Mouse (Mus musculus) forebrain, postnatal 0 days (tissue): ENCODE results near the gene Tnfaip2. TPM values are rescaled to one million over a fixed set of nuclear protein-coding genes. Genes with fewer than 3 reads are reported as not detected.

ENCODE experiments used
- ATAC-seq: fragments of 200-750 bp; cut with Nextera tagmentation; 2 replicates; pipeline ENCODE4 v1.8.0; 2017; ENCODE audit warnings: mild to moderate bottlenecking, moderate library complexity
- DNase-seq: peaks from one replicate; pipeline ENCODE4 v3.0.0-alpha.2; 2015
- H3K27ac ChIP-seq: fragments of 300-500 bp; sonication (generic); 2 replicates; pipeline ENCODE4 v1.5.1; 2014; ENCODE audit warnings: low read depth, mild to moderate bottlenecking, antibody characterized with exemption, low read length, moderate library complexity, mixed read lengths
- H3K27me3 ChIP-seq: fragments of 300-500 bp; sonication (generic); 2 replicates; pipeline ENCODE4 v1.6.1; 2014; ENCODE audit warnings: mild to moderate bottlenecking, low read length, mixed read lengths; ENCODE audit not compliant: insufficient read depth
- H3K36me3 ChIP-seq: fragments of 300-500 bp; sonication (generic); 2 replicates; pipeline ENCODE4 v1.6.1; 2014; ENCODE audit warnings: mild to moderate bottlenecking, moderate library complexity; ENCODE audit not compliant: insufficient read depth
- H3K4me1 ChIP-seq: fragments of 300-500 bp; sonication (generic); 2 replicates; pipeline ENCODE4 v1.6.1; 2014; ENCODE audit warnings: antibody characterized with exemption; ENCODE audit not compliant: insufficient read depth
- H3K4me2 ChIP-seq: fragments of 300-500 bp; sonication (generic); 2 replicates; pipeline ENCODE4 v1.6.1; 2014; ENCODE audit warnings: low read depth, mild to moderate bottlenecking, moderate library complexity
- H3K4me3 ChIP-seq: fragments of 300-500 bp; sonication (generic); 2 replicates; pipeline ENCODE4 v1.5.1; 2014; ENCODE audit warnings: low read depth, low read length, mixed read lengths
- H3K9ac ChIP-seq: fragments of 300-500 bp; sonication (generic); 2 replicates; pipeline ENCODE4 v1.6.1; 2014; ENCODE audit warnings: mild to moderate bottlenecking
- H3K9me3 ChIP-seq: fragments of 300-500 bp; sonication (generic); 2 replicates; pipeline ENCODE4 v1.6.1; 2016; ENCODE audit warnings: low read length
- CTCF ChIP-seq: sonication (generic); IDR thresholded peaks from 2 replicates; pipeline ENCODE4 v1.5.1; 2016; ENCODE audit warnings: antibody characterized with exemption, control low read depth, low read depth
- WGBS: fragments of 180-500 bp; shearing (Covaris S2); extraction: QIAGEN DNeasy Blood & Tissue Kit; methylation state at CpG from one replicate; pipeline ENCODE4 v1.1.7; 2014; 5-methylcytosine and 5-hydroxymethylcytosine counted together
- polyA plus RNA-seq: library from polyadenylated mRNA; unstranded; fragments of >200 nt; fragmentation: Nextera tagmentation; extraction: Ambion mirVana; gene quantifications from 2 replicates; pipeline ENCODE4 v1.2.1, GENCODE M21; 2015
- total RNA-seq: library from RNA; depleted of rRNA; stranded (reverse); fragments of >200 nt; gene quantifications from 2 replicates; pipeline ENCODE4 v1.2.3, GENCODE M21; 2014

Gene Tnfaip2
- total and polyA plus RNA-seq, 2 experiments from 2014 or later: 1.2 to 4.8 TPM

DNA sequence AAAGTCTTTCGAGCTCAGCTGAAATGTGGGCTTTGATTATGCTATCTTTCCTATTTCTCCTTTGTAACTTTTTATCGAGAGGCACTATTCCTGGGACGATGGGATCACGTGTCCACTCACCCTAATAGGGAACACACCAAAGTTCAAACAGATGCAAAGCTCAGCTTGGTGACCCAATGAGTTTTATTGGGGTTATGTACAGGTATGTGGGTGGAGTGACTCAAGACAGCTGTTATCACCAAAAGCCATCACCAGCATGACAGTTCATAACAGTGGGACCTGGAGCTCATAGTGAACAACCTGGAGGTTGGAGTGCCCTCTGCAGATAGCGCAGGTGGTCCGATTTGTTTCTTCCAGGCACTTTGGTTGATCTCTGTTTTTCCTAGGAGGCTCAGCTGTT lies 3.4 kb upstream of the Tnfaip2 start:
- Histone ChIP-seq H3K27ac (no peak overlapping the region), H3K27me3 (peaks cover 32% of the 10 kb centered on the region), H3K4me2 (no peak overlapping the region), H3K9ac (no peak overlapping the region), H3K9me3 (no peaks in the 10 kb centered on the region), H3K36me3 (no peaks in the 10 kb centered on the region), H3K4me1 (peaks cover 7% of the 10 kb centered on the region; the same call in 1 of the 2 replicates), H3K4me3 (no peak overlapping the region)
- DNase-seq (no peak), ATAC-seq (no peak)
- TF ChIP-seq CTCF: no peak
- 86% methylated on average over 6 of the region's 6 CpGs for WGBS

DNA sequence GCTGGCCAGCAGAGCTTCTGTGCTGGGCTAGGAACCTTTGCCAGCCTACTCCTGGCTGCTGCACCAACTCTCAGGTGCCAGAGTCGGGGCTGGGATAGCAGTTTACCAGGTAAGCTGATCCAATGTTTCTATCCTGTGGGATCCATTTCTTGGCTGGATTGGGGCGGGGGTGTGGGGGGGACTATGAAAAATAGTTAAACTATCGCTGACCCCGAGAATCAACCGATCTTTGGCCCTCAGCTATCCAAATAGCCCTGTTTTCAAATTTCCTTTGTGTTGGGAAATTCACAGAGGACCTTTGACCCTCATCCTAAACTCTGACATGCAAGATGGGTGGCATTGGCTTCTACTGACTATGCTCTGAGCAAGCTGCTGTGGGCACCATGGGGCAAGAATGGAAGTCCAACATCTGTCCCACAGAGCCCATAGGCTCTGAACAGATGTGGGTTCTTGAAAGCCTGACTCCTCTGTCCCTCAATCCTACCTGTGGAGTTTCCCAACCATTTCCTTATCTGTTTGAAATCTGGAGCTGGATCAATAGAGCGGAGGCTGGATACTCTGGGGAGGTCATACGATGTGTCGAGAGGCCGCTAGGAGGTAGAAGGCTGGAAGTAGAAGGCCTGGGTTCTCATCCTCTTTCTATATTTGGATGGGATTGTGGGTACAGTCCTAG lies 1.4 kb upstream of the Tnfaip2 start:
- ATAC-seq (no peak), DNase-seq (no peak)
- H3K4me3 ChIP-seq: no peak overlapping the region
- H3K9ac ChIP-seq: no peak overlapping the region
- 95% methylated on average over 9 of the region's 9 CpGs for WGBS
- peaks cover 7% of the 10 kb centered on the region; the same call in 1 of the 2 replicates for H3K4me1 ChIP-seq
- no peaks in the 10 kb centered on the region for H3K9me3 ChIP-seq
- no peak overlapping the region for H3K4me2 ChIP-seq
- no peaks in the 10 kb centered on the region for H3K36me3 ChIP-seq
- H3K27ac ChIP-seq: no peak overlapping the region
- no peak for TF ChIP-seq CTCF
- H3K27me3 ChIP-seq: peaks cover 51% of the 10 kb centered on the region

DNA sequence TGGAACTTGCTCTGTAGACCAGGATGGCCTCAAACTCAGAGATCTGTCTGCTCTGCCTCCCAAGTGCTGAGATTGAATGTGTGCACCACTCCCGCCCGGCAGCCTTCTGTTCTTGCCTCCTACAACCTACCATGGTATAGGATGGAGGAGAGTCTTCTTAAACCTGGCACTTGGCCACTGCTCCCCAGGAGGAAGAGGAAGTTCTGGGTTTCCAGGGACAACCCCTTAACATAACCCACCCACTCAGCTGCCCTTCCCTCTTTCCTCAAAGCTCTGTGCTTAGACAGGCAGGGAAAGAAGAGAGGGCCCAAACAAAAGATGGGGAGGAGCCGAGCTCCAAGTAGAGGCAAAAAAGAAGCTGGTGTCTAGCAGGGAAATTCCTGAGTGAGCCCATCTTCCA lies 746 bp upstream of the Tnfaip2 start:
- ATAC-seq: no peak
- no peak for TF ChIP-seq CTCF
- 48% methylated on average over 3 of the region's 3 CpGs for WGBS

DNA sequence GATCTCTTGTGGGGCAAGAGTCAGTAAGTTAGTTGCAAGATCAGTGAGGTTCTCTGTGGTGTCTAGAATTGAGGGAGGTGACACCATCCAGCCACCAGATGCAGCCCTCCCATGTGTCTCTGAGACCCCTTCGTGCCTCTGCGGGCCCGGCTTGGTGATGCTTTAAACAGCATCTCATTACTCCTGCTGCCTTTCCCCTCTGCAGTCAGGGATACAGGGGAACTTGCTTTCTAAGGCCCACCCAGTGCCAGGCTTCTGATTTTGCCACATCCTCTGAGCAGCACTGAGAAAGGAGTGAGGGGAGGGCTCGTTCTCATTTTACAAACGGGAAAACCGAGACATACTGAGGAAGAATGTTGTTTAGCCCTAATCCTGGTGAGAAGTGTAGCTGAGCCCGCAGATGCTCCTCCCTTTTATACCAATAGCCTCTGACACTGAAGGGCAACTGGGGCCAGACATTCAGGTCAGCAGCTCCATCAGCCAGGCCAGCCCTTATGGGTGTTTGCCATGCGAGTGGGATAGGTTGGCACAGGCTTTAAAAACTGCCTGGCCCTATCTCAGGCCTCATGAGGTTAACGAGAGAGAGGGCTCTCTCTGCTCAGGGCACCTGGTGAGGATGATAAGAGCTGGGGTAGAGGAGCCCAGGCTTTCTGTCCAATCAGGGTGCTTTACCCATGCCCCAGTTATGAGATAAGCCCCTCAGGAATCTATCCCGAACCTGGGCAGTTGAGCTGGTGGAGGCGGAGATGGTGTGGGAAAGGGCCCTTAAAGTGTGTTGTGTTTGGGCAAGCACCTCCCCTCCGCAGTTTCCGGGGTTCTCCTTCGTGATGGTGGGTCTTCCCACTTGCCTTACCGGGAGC lies 972 bp downstream of the Tnfaip2 start:
- no peak for TF ChIP-seq CTCF

More for the DNA sequence above, 746 bp upstream of the Tnfaip2 start:
- Histone ChIP-seq H3K27ac (no peak overlapping the region), H3K9me3 (no peaks in the 10 kb centered on the region), H3K27me3 (peaks cover 58% of the 10 kb centered on the region), H3K4me3 (no peak overlapping the region), H3K9ac (no peak overlapping the region), H3K4me1 (peaks cover 7% of the 10 kb centered on the region; the same call in 1 of the 2 replicates), H3K4me2 (no peak overlapping the region), H3K36me3 (no peaks in the 10 kb centered on the region)
- no peak for DNase-seq

DNA sequence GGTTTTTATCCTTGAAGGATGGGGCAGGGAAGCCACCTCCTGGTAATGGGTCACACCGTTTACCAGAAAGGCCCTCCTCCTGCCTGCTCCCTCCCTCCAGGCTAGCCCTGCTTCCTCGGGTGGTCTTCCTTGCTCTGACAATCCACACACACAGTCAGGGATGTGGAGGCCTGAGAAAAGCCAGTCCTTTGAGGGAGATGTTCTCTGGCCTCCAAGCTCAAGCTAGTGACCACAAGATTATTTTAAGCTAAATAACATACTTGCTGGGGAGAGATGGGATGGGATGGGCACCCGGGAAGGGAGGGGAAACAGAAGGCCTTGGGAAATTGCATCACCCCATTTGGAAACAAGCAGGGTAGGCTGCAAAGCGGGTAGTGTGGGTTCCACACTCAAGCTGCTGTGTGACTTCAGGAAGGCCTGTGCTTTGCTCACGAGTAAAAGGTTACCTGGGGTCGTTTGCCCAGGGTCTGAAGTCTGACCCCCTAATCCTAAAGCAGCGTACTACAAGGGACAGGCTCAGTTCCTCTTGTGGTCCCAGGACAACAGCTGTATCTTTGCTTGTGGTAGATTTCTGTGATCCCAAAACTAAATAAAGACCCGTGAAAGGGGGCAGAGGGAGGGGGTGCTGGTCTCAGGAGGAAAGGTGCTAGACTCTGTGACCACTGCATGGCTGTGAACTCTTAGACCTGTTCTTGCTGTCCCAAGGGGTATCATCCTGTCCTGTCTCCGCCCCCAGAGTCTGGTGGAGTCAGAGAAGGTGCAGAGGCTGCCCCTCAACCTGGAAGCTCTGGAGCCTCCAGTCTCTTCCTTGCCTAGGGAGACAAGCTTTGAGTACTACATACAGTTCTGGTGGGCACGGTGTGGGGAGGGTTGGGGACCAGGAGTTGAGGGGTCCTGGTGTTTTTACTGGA lies 1.9 kb downstream of the Tnfaip2 start:
- Histone ChIP-seq H3K9me3 (no peaks in the 10 kb centered on the region), H3K4me2 (no peak overlapping the region), H3K36me3 (no peaks in the 10 kb centered on the region), H3K9ac (no peak overlapping the region), H3K27ac (no peak overlapping the region), H3K4me1 (peaks cover 7% of the 10 kb centered on the region; the same call in 1 of the 2 replicates), H3K27me3 (peaks cover 83% of the 10 kb centered on the region), H3K4me3 (no peak overlapping the region)
- 31% methylated on average over 10 of the region's 10 CpGs for WGBS
- ATAC-seq (no peak), DNase-seq (no peak)
- no peak for TF ChIP-seq CTCF

More for the DNA sequence above, 972 bp downstream of the Tnfaip2 start:
- 19% methylated on average over 15 of the region's 15 CpGs for WGBS
- Histone ChIP-seq H3K9ac (no peak overlapping the region), H3K9me3 (no peaks in the 10 kb centered on the region), H3K27me3 (peaks cover 75% of the 10 kb centered on the region), H3K27ac (no peak overlapping the region), H3K36me3 (no peaks in the 10 kb centered on the region), H3K4me3 (peak overlapping the region; percentile 34; the same call in 1 of the 2 replicates), H3K4me1 (peaks cover 7% of the 10 kb centered on the region; the same call in 1 of the 2 replicates), H3K4me2 (peak overlapping the region; percentile 65; the same call in 1 of the 2 replicates)
- ATAC-seq (no peak), DNase-seq (no peak)

DNA sequence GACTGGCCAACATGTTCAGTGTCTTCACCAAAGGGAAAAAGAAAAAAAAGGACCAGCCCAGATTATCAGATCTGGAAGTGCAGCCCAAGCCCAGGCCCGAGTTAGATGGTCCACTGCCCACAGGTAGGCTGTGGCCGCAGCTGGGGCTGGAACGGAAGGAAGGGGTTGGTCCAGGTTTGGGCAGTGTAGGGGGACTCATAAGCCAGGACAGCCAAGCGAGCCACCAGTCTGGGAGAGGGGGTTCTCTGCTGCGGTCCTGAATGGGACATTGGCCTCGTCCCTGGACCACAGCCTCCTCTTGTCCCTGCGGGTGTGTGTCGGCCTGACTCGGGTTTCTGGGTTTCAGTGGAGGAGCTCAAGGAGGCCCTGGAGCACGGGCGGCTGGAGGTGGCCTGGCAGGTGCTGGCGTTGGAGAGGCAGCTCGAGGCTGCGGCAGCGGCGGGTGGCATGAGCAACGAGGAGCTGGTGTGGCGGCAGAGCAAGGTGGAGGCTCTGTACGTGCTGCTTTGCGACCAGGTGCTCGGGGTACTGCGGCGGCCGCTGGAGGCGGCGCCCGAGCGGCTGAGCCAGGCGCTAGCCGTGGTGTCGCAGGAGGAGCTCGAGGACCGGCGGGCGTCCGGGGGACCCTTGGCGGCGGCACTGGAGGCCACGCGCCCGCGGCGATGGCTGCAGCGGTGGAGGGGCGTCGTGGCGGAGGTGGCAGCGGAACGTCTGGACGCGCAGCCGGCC lies 3.1 kb downstream of the Tnfaip2 start:
- Histone ChIP-seq H3K9me3 (no peaks in the 10 kb centered on the region), H3K4me1 (peaks cover 7% of the 10 kb centered on the region; the same call in 1 of the 2 replicates), H3K4me3 (no peak overlapping the region), H3K9ac (no peak overlapping the region), H3K4me2 (peak overlapping the region; percentile 44), H3K27me3 (peaks cover 79% of the 10 kb centered on the region), H3K27ac (no peak overlapping the region), H3K36me3 (no peaks in the 10 kb centered on the region)
- 4% methylated on average over 47 of the region's 52 CpGs for WGBS
- DNase-seq (no peak), ATAC-seq (no peak)
- TF ChIP-seq CTCF: no peak
